Mouse (Mus musculus) hematopoietic multipotent progenitor cell, adult 10-12 weeks (in vitro differentiated cells): ENCODE results near the gene Olfr107. TPM values are rescaled to one million over a fixed set of nuclear protein-coding genes. Genes with fewer than 3 reads are reported as not detected.

Experiments used
- polyA plus RNA-seq: library from polyadenylated mRNA; stranded (reverse); fragments of >175 nt; gene quantifications from 2 replicates; pipeline ENCODE4 v1.2.3, GENCODE M21; 2012; ENCODE audit warnings: low replicate concordance

The Olfr107 gene
- not detected in 2 replicates for polyA plus RNA-seq

DNA sequence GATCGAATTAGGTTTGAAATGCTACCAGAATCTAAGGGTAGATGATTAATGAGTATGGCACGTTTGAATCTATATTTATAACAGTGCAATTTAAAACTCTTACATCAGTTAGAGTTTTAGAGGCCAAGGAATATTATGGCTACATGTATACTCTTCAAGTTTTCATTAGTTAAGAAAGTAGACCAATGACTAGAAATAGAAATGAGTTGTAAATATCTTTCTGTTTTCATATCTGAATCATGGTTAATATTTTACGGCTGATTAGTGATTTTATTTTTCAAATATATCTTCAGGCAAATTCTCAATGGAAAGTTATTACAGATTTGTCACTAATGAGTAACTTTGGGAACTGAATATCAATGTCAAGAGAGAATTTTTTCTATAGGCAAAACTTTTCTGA is at the start of gene Olfr107:
Gene Olfr107, plus strand, starts transcription at position 301 of the 400 bp plus-strand sequence.

DNA sequence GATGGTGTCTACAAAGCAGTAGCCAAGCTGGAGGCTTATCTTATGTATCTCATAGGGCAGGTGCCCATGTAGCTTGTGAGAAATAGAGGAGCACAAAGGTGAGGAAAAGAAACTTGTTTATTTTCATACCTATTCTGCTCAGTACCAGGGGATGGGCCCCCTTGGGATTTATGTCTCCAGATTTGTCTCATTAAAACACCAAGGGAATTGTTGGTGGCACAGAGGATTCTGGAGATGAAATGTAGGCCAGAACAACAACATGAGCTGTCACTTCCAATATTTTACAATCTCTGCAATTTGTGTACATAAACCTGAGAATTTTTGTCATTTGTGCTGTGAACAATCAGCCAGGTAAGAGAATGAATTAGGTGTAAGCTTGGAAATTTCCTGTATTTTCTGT is 39.7 kb upstream of the Olfr107 start, which contains the start of gene Olfr104-ps:
Gene Olfr104-ps, plus strand, starts transcription at position 301 of the 400 bp plus-strand sequence.

DNA sequence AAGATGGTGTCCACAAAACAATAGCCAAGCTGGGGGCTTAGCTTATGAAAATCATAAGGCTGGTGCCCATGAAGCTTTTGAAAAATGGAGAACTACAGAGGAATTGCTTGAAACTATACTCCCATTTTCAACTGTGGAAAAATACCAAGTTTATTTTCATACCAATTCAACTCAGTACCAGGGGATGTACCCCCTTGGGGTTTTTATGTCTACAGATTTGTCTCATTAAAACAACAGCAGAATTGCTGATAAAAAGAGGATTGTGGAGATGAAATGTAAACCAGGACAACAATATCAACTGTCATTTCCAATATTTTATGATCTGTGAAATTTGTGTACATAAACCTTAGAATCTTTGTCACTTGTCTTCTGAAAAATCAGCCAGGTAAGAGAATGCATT is 20.3 kb upstream of the Olfr107 start, which contains the start of gene Olfr105-ps:
Gene Olfr105-ps, plus strand, starts transcription at position 301 of the 400 bp plus-strand sequence.

DNA sequence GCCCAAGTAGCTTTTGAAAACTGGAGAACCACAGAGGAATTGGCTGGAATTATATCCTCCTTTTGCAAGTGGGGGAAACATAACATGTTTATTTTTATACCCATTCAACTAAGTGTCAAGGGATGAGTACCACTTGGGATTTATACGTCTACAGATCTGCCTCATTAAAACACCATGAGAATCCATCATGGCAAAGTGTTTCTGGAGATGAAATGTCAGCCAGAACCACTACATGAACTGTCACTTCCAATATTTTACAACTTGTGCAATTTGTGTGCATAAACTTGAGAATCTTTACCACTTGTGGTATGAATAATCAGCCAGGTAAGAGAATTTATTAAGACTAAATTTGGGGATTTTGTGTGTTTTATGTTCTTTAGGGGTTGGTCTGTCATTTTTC is 8.9 kb upstream of the Olfr107 start, which contains the start of gene Olfr106-ps:
Gene Olfr106-ps, plus strand, starts transcription at position 301 of the 400 bp plus-strand sequence.

DNA sequence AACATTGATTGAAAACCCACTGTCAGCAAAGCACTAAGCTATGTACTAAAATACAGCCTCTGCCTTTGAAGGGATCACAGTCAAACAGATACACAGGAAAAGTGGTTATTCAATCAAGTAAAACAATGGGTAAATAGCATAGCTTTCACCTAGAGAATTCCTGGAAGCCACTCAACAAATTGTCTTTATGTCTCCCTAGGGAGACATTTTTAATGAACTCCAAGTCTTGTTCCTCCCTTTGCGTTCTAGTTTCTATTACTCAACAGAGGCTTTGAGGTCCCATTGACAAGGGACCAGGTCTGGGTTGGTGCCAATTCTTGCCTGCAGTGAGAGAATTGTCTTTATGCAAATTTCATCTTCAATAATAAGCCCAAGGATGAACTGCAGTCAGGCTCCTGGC is 46.2 kb downstream of the Olfr107 start, which contains the start of gene Olfr108:
Gene Olfr108, plus strand, starts transcription at position 301 of the 400 bp plus-strand sequence.

Other genes with a start within 250 kb of the Olfr107 start
- gene Olfr93, start 237.7 kb upstream of the Olfr107 start, polyA plus RNA-seq, result not detected in 2 replicates
- gene Ubd, start 205.3 kb upstream of the Olfr107 start, polyA plus RNA-seq, result 0.36 and 0.56 TPM in 2 replicates
- not detected in 2 replicates for gene Olfr94, start 198.2 kb upstream of the Olfr107 start, polyA plus RNA-seq
- not detected in 2 replicates for gene Olfr95, start 186.1 kb upstream of the Olfr107 start, polyA plus RNA-seq
- not detected in 2 replicates for gene Olfr96, start 179.1 kb upstream of the Olfr107 start, polyA plus RNA-seq
- gene Olfr97, start 161.9 kb upstream of the Olfr107 start, polyA plus RNA-seq, result not detected in 2 replicates
- gene Olfr98, start 135.5 kb upstream of the Olfr107 start, polyA plus RNA-seq, result not detected in 2 replicates
- gene H2-M3, start 129.0 kb upstream of the Olfr107 start, polyA plus RNA-seq, result 2.8 and 9.9 TPM in 2 replicates
- gene Olfr99, start 115.8 kb upstream of the Olfr107 start, polyA plus RNA-seq, result not detected in 2 replicates
- gene Olfr101, start 94.9 kb upstream of the Olfr107 start, polyA plus RNA-seq, result not detected in 2 replicates
- not detected in 2 replicates for gene Olfr102, start 82.2 kb upstream of the Olfr107 start, polyA plus RNA-seq
- not detected in 2 replicates for gene Olfr103, start 59.5 kb upstream of the Olfr107 start, polyA plus RNA-seq
- gene Olfr104-ps, start 39.6 kb upstream of the Olfr107 start, polyA plus RNA-seq, result not detected in 2 replicates
- not detected in 2 replicates for gene Olfr105-ps, start 20.2 kb upstream of the Olfr107 start, polyA plus RNA-seq
- not detected in 2 replicates for gene Olfr106-ps, start 8.8 kb upstream of the Olfr107 start, polyA plus RNA-seq
- not detected in 2 replicates for gene Olfr108, start 46.3 kb downstream of the Olfr107 start, polyA plus RNA-seq
- not detected in 2 replicates for gene Olfr109, start 59.7 kb downstream of the Olfr107 start, polyA plus RNA-seq
- 0.64 and 1.3 TPM in 2 replicates for gene H2-M2, start 84.3 kb downstream of the Olfr107 start, polyA plus RNA-seq
- gene Olfr110, start 93.2 kb downstream of the Olfr107 start, polyA plus RNA-seq, result not detected in 2 replicates
- not detected in 2 replicates for gene Olfr111, start 108.8 kb downstream of the Olfr107 start, polyA plus RNA-seq
- not detected in 2 replicates for gene Olfr112, start 170.2 kb downstream of the Olfr107 start, polyA plus RNA-seq
- gene Olfr113, start 178.4 kb downstream of the Olfr107 start, polyA plus RNA-seq, result not detected in 2 replicates
- not detected in 2 replicates for gene Olfr114, start 193.5 kb downstream of the Olfr107 start, polyA plus RNA-seq
- not detected in 2 replicates for gene Olfr115, start 227.9 kb downstream of the Olfr107 start, polyA plus RNA-seq
- not detected in 2 replicates for gene Olfr116, start 228.0 kb downstream of the Olfr107 start, polyA plus RNA-seq